Mouse (Mus musculus) CH12.LX (cell line): ENCODE data around the gene Tktl1.

Experiments
- CHD2 ChIP-seq: IDR thresholded peaks from 2 replicates; pipeline ENCODE4 v1.6.1; 2011; ENCODE audit warnings: low read length, improper control_type of control experiment
- CTCF ChIP-seq, 2 experiments: IDR thresholded peaks in 1 of 2; conservative IDR thresholded peaks in 1 of 2; 2 replicates each; pipeline ENCODE4 v1.5.1; 2011 to 2012; ENCODE audit warnings: low read depth in 2 of 2, low read length in 2 of 2, improper control_type of control experiment in 1 of 2, inconsistent platforms in 1 of 2, mild to moderate bottlenecking in 1 of 2, moderate library complexity in 1 of 2
- EP300 ChIP-seq: IDR thresholded peaks from 2 replicates; pipeline ENCODE4 v1.6.1; 2011; ENCODE audit warnings: low read length, improper control_type of control experiment
- GABPA ChIP-seq: IDR thresholded peaks from 2 replicates; pipeline ENCODE4 v1.6.1; 2012; ENCODE audit warnings: low read depth, low read length, improper control_type of control experiment, inconsistent platforms; ENCODE audit not compliant: insufficient replicate concordance
- IRF4 ChIP-seq: IDR thresholded peaks from 2 replicates; pipeline ENCODE4 v1.6.1; 2014; ENCODE audit warnings: low read depth, mild to moderate bottlenecking, inconsistent platforms, low read length, improper control_type of control experiment
- MAZ ChIP-seq: IDR thresholded peaks from 2 replicates; pipeline ENCODE4 v1.6.1; 2012; ENCODE audit warnings: low read depth, mild to moderate bottlenecking, inconsistent platforms, low read length, improper control_type of control experiment, moderate library complexity
- MEF2A ChIP-seq: IDR thresholded peaks from 2 replicates; pipeline ENCODE4 v1.6.1; 2014; ENCODE audit warnings: low read depth, mild to moderate bottlenecking, inconsistent platforms, low read length, improper control_type of control experiment, borderline replicate concordance
- POLR2A ChIP-seq: IDR thresholded peaks from 2 replicates; pipeline ENCODE4 v1.6.1; 2011; ENCODE audit warnings: low read depth, mild to moderate bottlenecking, improper control_type of control experiment, low read length
- POLR2AphosphoS2 ChIP-seq: IDR thresholded peaks from 2 replicates; pipeline ENCODE4 v1.6.1; 2011; ENCODE audit warnings: low read depth, low read length, improper control_type of control experiment
- SIN3A ChIP-seq: IDR thresholded peaks from 2 replicates; pipeline ENCODE4 v1.6.1; 2012; ENCODE audit warnings: low read length, improper control_type of control experiment, inconsistent platforms
- TCF12 ChIP-seq: IDR thresholded peaks from 2 replicates; pipeline ENCODE4 v1.6.1; 2014; ENCODE audit warnings: low read depth, mild to moderate bottlenecking, inconsistent platforms, low read length, improper control_type of control experiment
- UBTF ChIP-seq: IDR thresholded peaks from 2 replicates; pipeline ENCODE4 v1.6.1; 2012; ENCODE audit warnings: low read depth, mild to moderate bottlenecking, inconsistent platforms, low read length, improper control_type of control experiment, moderate library complexity
- USF1 ChIP-seq: IDR thresholded peaks from 2 replicates; pipeline ENCODE4 v1.6.1; 2014; ENCODE audit warnings: low read depth, mild to moderate bottlenecking, inconsistent platforms, low read length, improper control_type of control experiment
- ZMIZ1 ChIP-seq: IDR thresholded peaks from 2 replicates; pipeline ENCODE4 v1.6.1; 2012; ENCODE audit warnings: low read depth, mild to moderate bottlenecking, inconsistent platforms, low read length, improper control_type of control experiment

DNA sequence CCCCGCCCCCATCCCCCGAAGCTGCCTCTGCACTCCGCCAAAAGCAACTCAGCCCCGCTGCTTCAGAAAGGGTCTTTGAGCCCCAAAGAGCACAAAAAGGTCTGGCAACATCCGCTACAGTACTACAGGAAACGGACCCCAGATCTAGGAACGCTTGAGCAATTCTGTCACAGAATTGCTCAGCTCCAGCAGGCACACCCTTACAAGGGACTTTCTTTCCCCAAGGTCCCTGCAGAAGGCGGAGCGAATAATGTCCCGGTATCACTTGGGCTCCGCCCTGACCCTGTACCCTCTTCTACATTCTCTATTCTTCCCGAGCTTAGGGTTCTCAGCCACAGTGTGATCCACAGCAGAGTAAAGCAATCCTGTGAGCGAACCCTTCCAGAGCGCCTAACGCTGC, 69.6 kb downstream of the Tktl1 start:
- TF ChIP-seq CTCF (conservative IDR thresholded peaks at IDR 0.05 in 1 of 2, IDR thresholded peaks at IDR 0.05 in 1 of 2; ENCODE audit: low read depth in 2 of 2, low read length in 2 of 2), result no peak
- TF ChIP-seq EP300, result no peak
- no peak for TF ChIP-seq MEF2A
- no peak for TF ChIP-seq POLR2A
- TF ChIP-seq TCF12, result no peak
- TF ChIP-seq USF1, result no peak
- TF ChIP-seq UBTF, result no peak
- no peak for TF ChIP-seq ZMIZ1
- no peak for TF ChIP-seq GABPA
- TF ChIP-seq POLR2AphosphoS2, result no peak
- TF ChIP-seq SIN3A, result no peak
- no peak for TF ChIP-seq MAZ
- TF ChIP-seq CHD2, result no peak
- TF ChIP-seq IRF4, result no peak
